Comparison of ENCODE assay signal across 15 mouse cellular contexts in genomic region chr2:52960697-52961096, GRCm38 (mm10).
DNase-seq lines count a peak whose midpoint lies in the region; ATAC-seq and TF ChIP-seq lines count a peak whose summit lies in the region.
"Had no signal": no experiment of that assay in that cellular context is flagged by ENCODE, and none has a peak within 500 bp of the region (broad histone marks: within the 10 kb centered on the region; RNA-seq: fewer than 3 reads in every experiment).

No protein-coding gene starts in this region.

- H3K27ac ChIP-seq in forebrain, embryonic 10.5 days, result peak overlapping the region; percentile 40; the same call in 1 of the 2 replicates
- no peak overlapping the region for H3K27ac ChIP-seq in forebrain, embryonic 11.5 days (ENCODE audit: low read depth, low read length)
- peak overlapping the region; percentile 37; the same call in 1 of the 2 replicates for H3K27ac ChIP-seq in kidney, embryonic 16.5 days (ENCODE audit: low read length)
- H3K27ac ChIP-seq in cortical plate, adult 2 months (ENCODE audit: insufficient read depth, low read length), result peak overlapping the region; percentile 5; the same call in 1 of the 2 replicates
- peak overlapping the region; percentile 47; the same call in 1 of the 2 replicates for H3K27ac ChIP-seq in small intestine, adult 2 months (ENCODE audit: insufficient read depth, low read depth, low read length)
- H3K27ac ChIP-seq in midbrain, embryonic 11.5 days (ENCODE audit: low read depth, low read length), result no peak overlapping the region
- H3K27ac ChIP-seq: hindbrain, embryonic 14.5 days; limb, embryonic 15.5 days; midbrain, embryonic 13.5 days had no signal

- DNase-seq in forebrain, embryonic 10.5 days (ENCODE audit: extremely low spot score, low spot score), result no peak
- DNase-seq in forebrain, embryonic 11.5 days (ENCODE audit: low spot score), result no peak
- DNase-seq in kidney, postnatal 10 days, result no peak
- no peak for DNase-seq in cerebellum, postnatal 14 days
- no peak for DNase-seq in midbrain, embryonic 11.5 days (ENCODE audit: low spot score, missing footprints)
- DNase-seq: adrenal gland, postnatal 10 days; gastrocnemius, postnatal 10 days; kidney, postnatal 4 days; thymus, postnatal 36 days had no signal

- 72% methylated on average over 2 of the region's 2 CpGs for WGBS in forebrain, embryonic 10.5 days
- 75% methylated on average over 2 of the region's 2 CpGs for WGBS in forebrain, embryonic 11.5 days
- WGBS in kidney, embryonic 16.5 days, result 45% methylated on average over 2 of the region's 2 CpGs
- 59% methylated on average over 2 of the region's 2 CpGs for WGBS in small intestine, adult 2 months
- WGBS in midbrain, embryonic 11.5 days, result 54% methylated on average over 2 of the region's 2 CpGs

- TF ChIP-seq POLR2A in cortical plate, adult 2 months (IDR thresholded peaks at IDR 0.05; ENCODE audit: extremely low read depth, insufficient read depth, low read length), result no peak
- no peak for TF ChIP-seq POLR2A in small intestine, adult 2 months (IDR thresholded peaks at IDR 0.05; ENCODE audit: low read depth, low read length)

- peaks cover 72% of the 10 kb centered on the region for H3K4me1 ChIP-seq in forebrain, embryonic 10.5 days
- H3K4me1 ChIP-seq in forebrain, embryonic 11.5 days (replicated peaks; ENCODE audit: control insufficient read depth, insufficient read depth, low read length), result peaks cover 15% of the 10 kb centered on the region
- H3K4me1 ChIP-seq in kidney, embryonic 16.5 days (ENCODE audit: insufficient read depth, low read length), result peaks cover 56% of the 10 kb centered on the region
- peaks cover 16% of the 10 kb centered on the region for H3K4me1 ChIP-seq in cortical plate, adult 2 months (ENCODE audit: control insufficient read depth, insufficient read depth, low read length)
- H3K4me1 ChIP-seq in small intestine, adult 2 months (ENCODE audit: control insufficient read depth, insufficient read depth, insufficient read length, low read length), result peaks cover 5% of the 10 kb centered on the region; the same call in 1 of the 2 replicates
- peaks cover 27% of the 10 kb centered on the region for H3K4me1 ChIP-seq in midbrain, embryonic 11.5 days (ENCODE audit: control insufficient read depth, insufficient read depth, low read length)

- TF ChIP-seq CTCF in cortical plate, adult 2 months (IDR thresholded peaks at IDR 0.05; ENCODE audit: extremely low read depth, insufficient read depth, low read length), result no peak
- no peak for TF ChIP-seq CTCF in small intestine, adult 2 months (IDR thresholded peaks at IDR 0.05; ENCODE audit: extremely low read depth, insufficient read length, insufficient replicate concordance, low read depth, low read length)

- ATAC-seq in forebrain, embryonic 11.5 days (replicated peaks; ENCODE audit: low FRiP score), result no peak
- ATAC-seq in kidney, embryonic 16.5 days (ENCODE audit: low FRiP score, low TSS enrichment), result no peak
- no peak for ATAC-seq in midbrain, embryonic 11.5 days (ENCODE audit: low FRiP score)
- ATAC-seq: midbrain, embryonic 13.5 days had no signal

- H3K36me3 ChIP-seq in forebrain, embryonic 10.5 days (replicated peaks), result no peaks in the 10 kb centered on the region
- H3K36me3 ChIP-seq in forebrain, embryonic 11.5 days (ENCODE audit: control insufficient read depth, insufficient read depth, low read length), result no peaks in the 10 kb centered on the region
- H3K36me3 ChIP-seq in kidney, embryonic 16.5 days (ENCODE audit: insufficient read depth, low read length), result no peaks in the 10 kb centered on the region
- no peaks in the 10 kb centered on the region for H3K36me3 ChIP-seq in small intestine, adult 2 months (ENCODE audit: control insufficient read depth, insufficient read depth, low read length)
- H3K36me3 ChIP-seq in midbrain, embryonic 11.5 days (ENCODE audit: control insufficient read depth, insufficient read depth, low read length), result no peaks in the 10 kb centered on the region
- H3K36me3 ChIP-seq: limb, embryonic 15.5 days; midbrain, embryonic 13.5 days had no signal

- H3K9me3 ChIP-seq in forebrain, embryonic 10.5 days, result no peaks in the 10 kb centered on the region
- no peaks in the 10 kb centered on the region for H3K9me3 ChIP-seq in forebrain, embryonic 11.5 days (ENCODE audit: control insufficient read depth, low read length)
- no peaks in the 10 kb centered on the region for H3K9me3 ChIP-seq in kidney, embryonic 16.5 days (ENCODE audit: low read length)
- no peaks in the 10 kb centered on the region for H3K9me3 ChIP-seq in midbrain, embryonic 11.5 days (ENCODE audit: control insufficient read depth, low read length)
- H3K9me3 ChIP-seq: limb, embryonic 15.5 days; midbrain, embryonic 13.5 days had no signal

- no peak overlapping the region for H3K4me2 ChIP-seq in forebrain, embryonic 11.5 days (ENCODE audit: low read depth, low read length, severe bottlenecking)
- H3K4me2 ChIP-seq in kidney, embryonic 16.5 days (replicated peaks; ENCODE audit: low read depth, low read length), result no peak overlapping the region
- no peak overlapping the region for H3K4me2 ChIP-seq in midbrain, embryonic 11.5 days
- H3K4me2 ChIP-seq: hindbrain, embryonic 14.5 days; limb, embryonic 15.5 days; midbrain, embryonic 13.5 days had no signal

- no peak overlapping the region for H3K9ac ChIP-seq in forebrain, embryonic 11.5 days (ENCODE audit: low read length)
- no peak overlapping the region for H3K9ac ChIP-seq in kidney, embryonic 16.5 days (replicated peaks; ENCODE audit: low read length)
- H3K9ac ChIP-seq in midbrain, embryonic 11.5 days (ENCODE audit: low read length), result no peak overlapping the region
- H3K9ac ChIP-seq: hindbrain, embryonic 14.5 days; limb, embryonic 15.5 days; midbrain, embryonic 13.5 days had no signal

- H3K4me3 ChIP-seq in forebrain, embryonic 10.5 days, result no peak overlapping the region
- H3K4me3 ChIP-seq in forebrain, embryonic 11.5 days (ENCODE audit: low read depth, low read length), result no peak overlapping the region
- H3K4me3 ChIP-seq in kidney, embryonic 16.5 days (ENCODE audit: low read length), result no peak overlapping the region
- H3K4me3 ChIP-seq in cortical plate, adult 2 months (ENCODE audit: insufficient read depth, low read length), result no peak overlapping the region
- H3K4me3 ChIP-seq in small intestine, adult 2 months (ENCODE audit: low read depth, low read length), result no peak overlapping the region
- no peak overlapping the region for H3K4me3 ChIP-seq in midbrain, embryonic 11.5 days (ENCODE audit: low read depth, low read length)
- H3K4me3 ChIP-seq: limb, embryonic 15.5 days; midbrain, embryonic 13.5 days had no signal

- H3K27me3 ChIP-seq in forebrain, embryonic 10.5 days (ENCODE audit: poor library complexity, severe bottlenecking), result no peaks in the 10 kb centered on the region
- no peaks in the 10 kb centered on the region for H3K27me3 ChIP-seq in forebrain, embryonic 11.5 days (ENCODE audit: control insufficient read depth, insufficient read depth, low read length)
- no peaks in the 10 kb centered on the region for H3K27me3 ChIP-seq in kidney, embryonic 16.5 days (ENCODE audit: insufficient read depth, low read length)
- H3K27me3 ChIP-seq in small intestine, adult 2 months (ENCODE audit: control insufficient read depth, insufficient read depth, low read length), result no peaks in the 10 kb centered on the region
- H3K27me3 ChIP-seq in midbrain, embryonic 11.5 days (ENCODE audit: control insufficient read depth, insufficient read depth, low read length), result no peaks in the 10 kb centered on the region
- H3K27me3 ChIP-seq: limb, embryonic 15.5 days; midbrain, embryonic 13.5 days had no signal

Comparison
In these comparisons a context has a peak if more than half of its experiments do, and no peak if none do; other contexts are left out.
1. H3K27ac ChIP-seq: peak in forebrain, embryonic 10.5 days (single experiment), kidney, embryonic 16.5 days (single experiment), cortical plate, adult 2 months (single experiment) and small intestine, adult 2 months (single experiment); none in forebrain, embryonic 11.5 days (single experiment) and midbrain, embryonic 11.5 days (single experiment).